Mouse (Mus musculus): ENCODE measurements around the gene Nab2. TPM values are rescaled to one million over a fixed set of nuclear protein-coding genes. Genes with fewer than 3 reads are reported as not detected.
A peak's percentile ranks its signal among the peaks of the same experiment; 100 is the strongest.

Nab2 gene
- polyA plus RNA-seq, 1 experiment from 2014 or later: 28.8 TPM

GRCm38 (mm10) chr10:127619941-127620405, 48.4 kb downstream of the Nab2 start:
- no peak for ATAC-seq (ENCODE audit: low FRiP score, low TSS enrichment)
- H3K4me1 ChIP-seq (ENCODE audit: insufficient read depth, low read length): peaks cover 64% of the 10 kb centered on the region
- 0 out of 2 replicates have a peak, but pooled peaks cover 3% of the 10 kb centered on the region for H3K27me3 ChIP-seq (ENCODE audit: insufficient read depth, low read length)
- H3K9ac ChIP-seq (replicated peaks; ENCODE audit: low read length): peak overlapping the region; percentile 81
- no peaks in the 10 kb centered on the region for H3K9me3 ChIP-seq (ENCODE audit: low read length)
- H3K27ac ChIP-seq (ENCODE audit: low read length): peak overlapping the region; percentile 85
- no peaks in the 10 kb centered on the region for H3K36me3 ChIP-seq (ENCODE audit: insufficient read depth, low read length)
- peak overlapping the region; percentile 96 for H3K4me2 ChIP-seq (replicated peaks; ENCODE audit: low read depth, low read length)
- WGBS: 5% methylated on average over 12 of the region's 12 CpGs
- H3K4me3 ChIP-seq (ENCODE audit: low read length): peak overlapping the region; percentile 74

DNA sequence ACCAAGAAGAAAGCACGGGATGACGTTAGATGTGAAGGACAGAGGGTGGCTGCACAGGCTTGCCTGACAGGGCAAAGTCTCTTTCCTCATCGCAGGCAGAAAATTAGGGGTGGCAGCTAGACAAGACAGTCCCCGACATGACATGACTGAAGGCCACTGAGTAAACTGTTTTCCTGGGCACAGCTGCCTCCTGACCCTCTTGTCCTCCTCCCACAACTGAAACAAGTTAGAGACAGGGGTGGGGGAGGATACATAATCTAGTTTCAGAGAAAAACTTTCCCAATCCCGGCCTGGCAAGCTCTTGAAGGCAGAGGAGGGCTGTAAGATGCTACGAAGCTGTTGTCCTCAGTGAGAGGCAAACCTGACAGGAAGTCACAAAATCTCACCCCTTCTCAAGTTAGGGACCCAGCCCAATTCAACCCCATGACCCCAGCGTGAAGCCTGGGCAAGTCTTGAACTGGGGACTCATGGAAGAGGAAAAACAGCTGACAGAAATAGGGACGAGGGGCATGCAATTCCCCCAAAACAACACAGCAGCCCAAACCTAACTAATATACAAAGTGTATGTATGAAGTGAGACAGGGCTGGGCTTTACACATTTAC, 49.1 kb downstream of the Nab2 start:
- Histone ChIP-seq H3K27me3 (ENCODE audit: insufficient read depth, low read length) (0 out of 2 replicates have a peak, but pooled peaks cover 3% of the 10 kb centered on the region), H3K4me3 (ENCODE audit: low read length) (peak overlapping the region; percentile 74), H3K4me2 (replicated peaks; ENCODE audit: low read depth, low read length) (peak overlapping the region; percentile 96), H3K27ac (ENCODE audit: low read length) (peak overlapping the region; percentile 85), H3K9me3 (ENCODE audit: low read length) (no peaks in the 10 kb centered on the region), H3K36me3 (ENCODE audit: insufficient read depth, low read length) (no peaks in the 10 kb centered on the region), H3K4me1 (ENCODE audit: insufficient read depth, low read length) (peaks cover 72% of the 10 kb centered on the region), H3K9ac (replicated peaks; ENCODE audit: low read length) (peak overlapping the region; percentile 81)
- ATAC-seq (ENCODE audit: low FRiP score, low TSS enrichment): no peak
- 24% methylated on average over 8 of the region's 8 CpGs for WGBS

DNA sequence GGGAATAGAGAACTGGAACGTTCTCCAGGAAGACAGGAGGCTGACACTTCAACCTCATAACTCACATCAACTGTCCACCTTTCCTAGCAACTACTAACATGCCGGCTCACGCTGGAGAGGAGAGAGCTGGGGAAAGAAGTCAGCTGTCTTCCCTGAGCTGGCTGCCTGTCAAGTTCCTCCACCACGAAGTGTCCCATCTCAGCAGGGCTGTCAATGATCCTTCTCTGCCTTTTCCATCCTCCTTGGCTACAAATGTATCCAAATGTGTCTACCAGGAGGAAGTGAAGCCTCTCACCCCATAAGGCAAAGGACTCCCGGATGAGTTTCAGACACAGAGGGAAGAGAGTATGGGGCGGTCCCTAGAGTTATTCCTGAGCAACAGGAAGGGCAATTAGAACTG, 50.2 kb downstream of the Nab2 start:
- Histone ChIP-seq H3K9ac (replicated peaks; ENCODE audit: low read length) (peak overlapping the region; percentile 45; the same call in 1 of the 2 replicates), H3K4me3 (ENCODE audit: low read length) (peak overlapping the region; percentile 74), H3K9me3 (ENCODE audit: low read length) (no peaks in the 10 kb centered on the region), H3K4me1 (ENCODE audit: insufficient read depth, low read length) (peaks cover 79% of the 10 kb centered on the region), H3K27ac (ENCODE audit: low read length) (peak overlapping the region; percentile 39; the same call in 1 of the 2 replicates), H3K27me3 (ENCODE audit: insufficient read depth, low read length) (0 out of 2 replicates have a peak, but pooled peaks cover 3% of the 10 kb centered on the region), H3K4me2 (replicated peaks; ENCODE audit: low read depth, low read length) (peak overlapping the region; percentile 96), H3K36me3 (ENCODE audit: insufficient read depth, low read length) (no peaks in the 10 kb centered on the region)
- WGBS: 21% methylated on average over 6 of the region's 6 CpGs
- no peak for ATAC-seq (ENCODE audit: low FRiP score, low TSS enrichment)

DNA sequence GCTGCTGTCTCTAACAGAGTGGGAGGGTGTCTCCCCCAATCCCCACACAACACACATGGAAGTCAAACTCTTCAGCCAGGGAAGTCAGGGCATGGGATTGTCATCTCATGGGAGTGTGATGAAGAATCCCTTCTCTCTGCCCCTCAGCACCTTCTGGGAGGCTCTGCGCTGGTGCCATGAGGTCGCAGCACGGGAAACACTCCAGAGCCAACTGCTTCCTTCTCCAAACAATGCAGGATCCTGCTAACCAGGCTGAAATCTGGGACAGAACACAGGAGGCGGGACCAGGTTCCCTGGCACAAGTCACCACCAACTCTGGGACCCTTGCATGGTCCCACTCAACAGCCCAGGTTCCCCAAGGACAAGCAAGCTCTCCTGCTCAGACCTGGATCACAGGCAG, 51.1 kb downstream of the Nab2 start:
- Histone ChIP-seq H3K36me3 (ENCODE audit: insufficient read depth, low read length) (no peaks in the 10 kb centered on the region), H3K4me2 (replicated peaks; ENCODE audit: low read depth, low read length) (no peak overlapping the region), H3K27ac (ENCODE audit: low read length) (peak overlapping the region; percentile 84), H3K4me1 (ENCODE audit: insufficient read depth, low read length) (peaks cover 75% of the 10 kb centered on the region), H3K9me3 (ENCODE audit: low read length) (no peaks in the 10 kb centered on the region), H3K9ac (replicated peaks; ENCODE audit: low read length) (no peak overlapping the region), H3K27me3 (ENCODE audit: insufficient read depth, low read length) (peaks cover 8% of the 10 kb centered on the region; the same call in 1 of the 2 replicates), H3K4me3 (ENCODE audit: low read length) (no peak overlapping the region)
- WGBS: 50% methylated on average over 4 of the region's 4 CpGs
- no peak for ATAC-seq (ENCODE audit: low FRiP score, low TSS enrichment)

DNA sequence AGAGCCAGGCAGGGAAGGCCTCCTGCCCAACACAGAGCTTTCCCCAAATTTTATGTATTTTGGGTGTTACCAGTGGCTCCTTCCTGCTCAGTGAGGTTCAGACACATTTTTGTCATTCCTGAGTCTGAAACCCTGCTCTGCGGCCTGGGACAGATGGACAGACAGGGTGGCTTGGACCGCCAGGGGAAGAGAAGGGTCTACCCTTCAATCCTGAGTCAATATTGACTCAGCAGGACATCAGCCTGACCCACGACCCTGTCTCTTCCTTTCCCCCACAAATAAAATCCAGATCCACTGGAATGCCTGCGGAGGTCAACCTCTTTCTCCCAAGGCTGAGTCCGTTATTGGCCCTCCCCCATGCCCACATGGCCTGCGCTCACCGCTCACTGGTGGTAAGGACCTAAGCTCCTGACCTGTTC, 52.1 kb downstream of the Nab2 start:
- Histone ChIP-seq H3K27me3 (ENCODE audit: insufficient read depth, low read length) (peaks cover 8% of the 10 kb centered on the region; the same call in 1 of the 2 replicates), H3K4me3 (ENCODE audit: low read length) (no peak overlapping the region), H3K9ac (replicated peaks; ENCODE audit: low read length) (no peak overlapping the region), H3K4me2 (replicated peaks; ENCODE audit: low read depth, low read length) (peak overlapping the region; percentile 26; the same call in 1 of the 2 replicates), H3K27ac (ENCODE audit: low read length) (peak overlapping the region; percentile 84), H3K9me3 (ENCODE audit: low read length) (no peaks in the 10 kb centered on the region), H3K4me1 (ENCODE audit: insufficient read depth, low read length) (peaks cover 70% of the 10 kb centered on the region), H3K36me3 (ENCODE audit: insufficient read depth, low read length) (peaks cover 5% of the 10 kb centered on the region)
- no peak for ATAC-seq (ENCODE audit: low FRiP score, low TSS enrichment)
- WGBS: 31% methylated on average over 7 of the region's 7 CpGs

- H3K4me3 ChIP-seq (ENCODE audit: low read length): no peak overlapping the region
- H3K9me3 ChIP-seq (ENCODE audit: low read length): no peaks in the 10 kb centered on the region
- H3K4me2 ChIP-seq (replicated peaks; ENCODE audit: low read depth, low read length): peak overlapping the region; percentile 26; the same call in 1 of the 2 replicates
- H3K27ac ChIP-seq (ENCODE audit: low read length): peak overlapping the region; percentile 84
- peak overlapping the region; percentile 50; the same call in 1 of the 2 replicates for H3K9ac ChIP-seq (replicated peaks; ENCODE audit: low read length)
- H3K27me3 ChIP-seq (ENCODE audit: insufficient read depth, low read length): peaks cover 8% of the 10 kb centered on the region; the same call in 1 of the 2 replicates
- 66% methylated on average over 3 of the region's 3 CpGs for WGBS
- peaks cover 10% of the 10 kb centered on the region for H3K36me3 ChIP-seq (ENCODE audit: insufficient read depth, low read length)
- no peak for ATAC-seq (ENCODE audit: low FRiP score, low TSS enrichment)
- peaks cover 70% of the 10 kb centered on the region for H3K4me1 ChIP-seq (ENCODE audit: insufficient read depth, low read length)
These were observed 52.8 kb downstream of the Nab2 start for GRCm38 (mm10) chr10:127615591-127615990.

GRCm38 (mm10) chr10:127615034-127615374, 53.4 kb downstream of the Nab2 start:
- peak overlapping the region; percentile 84 for H3K27ac ChIP-seq (ENCODE audit: low read length)
- H3K36me3 ChIP-seq (ENCODE audit: insufficient read depth, low read length): peaks cover 14% of the 10 kb centered on the region
- no peak overlapping the region for H3K4me3 ChIP-seq (ENCODE audit: low read length)
- WGBS: 18% methylated on average over 2 of the region's 2 CpGs
- peaks cover 8% of the 10 kb centered on the region; the same call in 1 of the 2 replicates for H3K27me3 ChIP-seq (ENCODE audit: insufficient read depth, low read length)
- H3K9ac ChIP-seq (replicated peaks; ENCODE audit: low read length): peak overlapping the region; percentile 22; the same call in 1 of the 2 replicates
- peaks cover 68% of the 10 kb centered on the region for H3K4me1 ChIP-seq (ENCODE audit: insufficient read depth, low read length)
- no peak for ATAC-seq (ENCODE audit: low FRiP score, low TSS enrichment)
- no peaks in the 10 kb centered on the region for H3K9me3 ChIP-seq (ENCODE audit: low read length)
- H3K4me2 ChIP-seq (replicated peaks; ENCODE audit: low read depth, low read length): peak overlapping the region; percentile 26; the same call in 1 of the 2 replicates

- H3K4me1 ChIP-seq (ENCODE audit: insufficient read depth, low read length): peaks cover 67% of the 10 kb centered on the region
- no peaks in the 10 kb centered on the region for H3K9me3 ChIP-seq (ENCODE audit: low read length)
- peak overlapping the region; percentile 16; the same call in 1 of the 2 replicates for H3K4me2 ChIP-seq (replicated peaks; ENCODE audit: low read depth, low read length)
- H3K27ac ChIP-seq (ENCODE audit: low read length): peak overlapping the region; percentile 84
- no peak overlapping the region; the same call in 1 of the 2 replicates for H3K4me3 ChIP-seq (ENCODE audit: low read length)
- H3K27me3 ChIP-seq (ENCODE audit: insufficient read depth, low read length): peaks cover 8% of the 10 kb centered on the region; the same call in 1 of the 2 replicates
- peaks cover 14% of the 10 kb centered on the region for H3K36me3 ChIP-seq (ENCODE audit: insufficient read depth, low read length)
- WGBS: 28% methylated on average over 12 of the region's 12 CpGs
- H3K9ac ChIP-seq (replicated peaks; ENCODE audit: low read length): peak overlapping the region; percentile 47
- peak; percentile 16; the same call in 1 of the 2 replicates for ATAC-seq (ENCODE audit: low FRiP score, low TSS enrichment)
These were observed 53.9 kb downstream of the Nab2 start for GRCm38 (mm10) chr10:127614236-127615033.

- Histone ChIP-seq H3K4me3 (ENCODE audit: low read length) (no peak overlapping the region), H3K27me3 (ENCODE audit: insufficient read depth, low read length) (peaks cover 8% of the 10 kb centered on the region; the same call in 1 of the 2 replicates), H3K4me1 (ENCODE audit: insufficient read depth, low read length) (peaks cover 52% of the 10 kb centered on the region), H3K4me2 (replicated peaks; ENCODE audit: low read depth, low read length) (no peak overlapping the region), H3K9ac (replicated peaks; ENCODE audit: low read length) (no peak overlapping the region), H3K27ac (ENCODE audit: low read length) (no peak overlapping the region), H3K36me3 (ENCODE audit: insufficient read depth, low read length) (peaks cover 20% of the 10 kb centered on the region), H3K9me3 (ENCODE audit: low read length) (no peaks in the 10 kb centered on the region)
- no peak for ATAC-seq (ENCODE audit: low FRiP score, low TSS enrichment)
- WGBS: 90% methylated on average over 14 of the region's 14 CpGs
These were observed 56.1 kb downstream of the Nab2 start for GRCm38 (mm10) chr10:127612079-127612775.
